Mouse (Mus musculus) embryonic fibroblast, embryonic 13.5 days (primary cell): Measurements from ENCODE around the gene Rpap1.

Source experiments
- CTCF ChIP-seq: IDR thresholded peaks from 2 replicates; pipeline ENCODE4 v1.5.1; 2011; ENCODE audit warnings: mild to moderate bottlenecking, control low read depth, low read length, moderate library complexity, borderline replicate concordance; ENCODE audit not compliant: insufficient read depth
- POLR2A ChIP-seq: IDR thresholded peaks from 2 replicates; pipeline ENCODE4 v1.6.1; 2011; ENCODE audit warnings: low read depth, mild to moderate bottlenecking, control low read depth, low read length, moderate library complexity

DNA sequence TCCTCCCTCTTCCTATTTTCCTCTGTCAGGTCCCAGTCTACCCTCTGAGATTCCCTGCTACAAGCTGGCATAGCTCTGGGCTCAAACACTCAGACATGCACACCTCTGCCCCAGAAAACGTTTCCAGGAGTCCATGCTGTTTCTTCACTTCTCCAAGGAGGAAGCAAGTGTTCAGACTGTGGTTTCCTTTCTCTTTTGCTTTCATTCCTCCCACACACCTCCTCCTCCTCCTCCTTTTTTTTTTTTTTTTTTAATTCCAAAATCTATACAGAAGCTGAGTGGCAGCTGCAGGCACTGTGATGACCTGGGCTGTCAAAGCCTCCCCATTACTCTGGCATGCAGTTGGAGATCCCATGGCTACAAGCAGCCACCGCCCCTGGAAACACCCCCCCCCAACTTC is 46.8 kb downstream of the Rpap1 start:
- no peak for TF ChIP-seq CTCF
- TF ChIP-seq POLR2A = no peak
